Mouse (Mus musculus) cerebellum, postnatal 14 days (tissue): ENCODE results near the gene Sema6b.

Experiments used
- DNase-seq, 2 experiments: peaks; one replicate each; pipeline ENCODE4 v3.0.0; 2021; ENCODE audit warnings: mixed read lengths in 2 of 2

The Sema6b gene

DNA sequence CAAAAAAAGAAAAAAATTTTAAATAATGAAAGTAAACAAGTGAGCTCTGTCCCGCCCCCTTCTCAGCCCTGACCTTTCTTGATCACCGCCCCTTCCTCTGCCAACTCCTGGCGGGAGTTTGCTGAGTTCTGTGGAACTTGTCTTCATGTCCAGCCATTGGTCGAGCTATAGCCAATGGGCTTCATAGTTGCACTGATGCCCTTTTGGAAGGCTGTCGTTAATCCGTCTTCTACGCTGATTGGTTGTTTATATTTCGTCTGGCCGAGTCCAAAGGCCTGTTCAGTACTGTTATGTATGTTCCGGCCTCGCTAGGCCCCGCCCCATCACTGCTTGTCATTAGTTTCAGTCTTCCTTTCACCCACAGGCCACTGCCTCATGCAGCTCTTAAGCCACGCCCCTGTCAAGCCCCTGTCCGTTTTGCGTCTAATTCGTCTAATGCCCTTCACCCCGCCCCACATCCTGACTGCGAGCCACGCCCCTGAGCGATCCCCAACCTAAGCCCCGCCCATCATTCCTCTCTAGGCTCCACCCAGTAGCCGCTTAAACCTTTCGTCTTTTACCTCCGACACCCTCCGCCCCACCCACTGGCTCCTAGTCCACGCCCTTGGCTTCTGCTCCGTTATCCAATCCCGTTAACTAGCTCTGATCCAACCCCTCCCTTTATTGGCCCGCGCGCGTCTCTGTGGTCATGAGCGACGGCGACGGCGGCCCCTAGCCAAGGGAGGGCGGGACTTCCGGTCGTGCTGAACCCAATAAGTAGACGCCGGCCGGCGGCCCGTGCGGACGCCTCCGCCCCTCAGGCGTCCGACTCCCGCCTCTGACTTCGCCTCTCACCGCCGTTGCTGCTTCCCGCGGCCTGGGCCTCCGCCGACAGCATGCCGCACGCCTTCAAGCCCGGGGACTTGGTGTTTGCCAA, 61.0 kb downstream of the Sema6b start, which contains the start of gene Hdgfl2:
Gene Hdgfl2 (plus strand): TSS at position 755 of the 916 bp plus-strand sequence.
- DNase-seq = peak; percentile 100

DNA sequence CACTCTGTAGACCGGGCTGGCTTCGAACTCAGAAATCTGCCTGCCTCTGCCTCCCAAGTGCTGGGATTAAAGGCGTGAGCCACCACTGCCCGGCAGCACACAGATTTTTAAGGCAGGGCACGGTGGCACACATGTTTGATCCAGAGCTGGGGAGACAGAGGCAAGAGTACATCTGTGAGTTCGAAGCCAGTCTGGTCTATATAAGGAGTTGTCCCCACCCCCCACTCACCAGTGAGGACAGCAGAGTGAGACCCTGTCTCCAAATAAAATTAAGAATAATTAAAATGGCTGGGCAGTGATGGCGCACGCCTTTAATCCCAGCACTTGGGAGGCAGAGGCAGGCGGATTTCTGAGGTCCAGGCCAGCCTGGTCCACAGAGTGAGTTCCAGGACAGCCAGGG, 61.8 kb downstream of the Sema6b start:
- DNase-seq = peak; percentile 33 to 37

DNA sequence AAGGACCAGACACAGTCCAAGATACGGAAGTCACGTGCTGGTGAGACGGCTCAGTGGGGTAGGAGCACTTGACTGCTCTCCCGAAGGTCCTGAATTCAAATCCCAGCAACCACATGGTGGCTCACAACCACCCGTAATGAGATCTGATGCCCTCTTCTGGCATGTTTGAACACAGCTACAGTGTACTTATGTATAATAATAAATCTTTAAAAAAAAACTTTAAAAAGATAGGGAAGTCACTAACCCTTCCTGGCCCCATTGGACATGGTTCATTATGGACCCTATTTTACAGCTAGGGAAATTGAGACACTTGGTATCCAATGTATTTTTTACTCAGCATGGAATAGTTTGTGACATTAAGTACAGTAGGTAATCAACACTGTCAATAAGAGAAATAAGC, 62.6 kb downstream of the Sema6b start:
- no peak for DNase-seq

DNA sequence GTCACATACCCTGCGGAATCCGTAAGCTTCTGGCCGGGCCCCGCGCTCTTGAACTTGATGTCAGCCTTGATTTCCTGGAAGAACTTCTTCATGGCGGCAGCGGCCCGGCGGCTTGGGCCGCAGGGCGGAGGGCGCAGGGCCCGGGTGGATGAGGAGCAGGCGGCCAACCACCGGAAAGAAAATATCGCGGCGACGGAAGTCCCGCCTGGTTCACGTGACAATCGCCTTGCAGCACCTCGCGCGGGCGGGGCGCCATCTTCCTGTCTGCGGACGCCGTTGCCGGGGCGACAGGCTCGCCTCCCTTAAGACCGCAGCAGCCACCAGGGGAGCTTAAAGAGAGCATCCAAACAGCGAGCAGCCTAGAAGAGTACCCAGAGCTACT, 65.3 kb downstream of the Sema6b start, which contains the start of gene Ubxn6:
Gene Ubxn6 (minus strand): TSS at position 202 of the 382 bp plus-strand sequence.
- DNase-seq = peak; percentile 98 to 99

DNA sequence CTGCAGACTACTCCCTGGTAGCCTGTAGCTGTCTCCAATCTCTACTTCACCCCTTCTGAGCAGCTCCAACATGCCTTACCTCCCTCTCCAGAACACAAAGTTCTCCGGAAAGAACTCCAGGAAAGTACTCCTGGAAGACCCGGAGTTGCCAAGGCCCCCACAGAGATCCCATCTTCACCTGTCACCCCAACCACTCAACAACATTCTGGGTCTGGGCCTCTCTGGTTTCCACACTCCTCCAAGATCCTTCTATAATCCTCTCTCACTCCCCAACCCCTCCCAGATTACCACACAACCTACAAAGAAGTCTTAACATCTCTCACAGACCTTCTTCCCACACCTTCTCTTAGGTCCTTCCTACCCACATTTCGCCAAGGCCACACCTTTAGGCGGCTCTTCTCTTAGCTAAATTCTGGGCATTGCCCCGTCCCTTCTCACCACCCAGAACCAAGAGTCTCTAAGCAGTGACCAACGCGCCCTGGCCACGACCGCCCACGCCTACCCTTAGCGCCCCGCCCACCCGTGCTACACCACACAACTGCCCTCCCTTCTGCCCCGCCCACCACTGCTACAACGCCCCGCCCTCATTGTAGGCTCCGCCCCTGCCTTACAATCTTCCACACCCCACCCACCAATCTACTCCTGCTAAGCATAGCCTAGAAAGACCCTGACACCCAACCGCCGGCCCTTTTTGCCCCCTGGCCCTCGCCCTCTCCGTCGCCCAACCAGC, 65.9 kb downstream of the Sema6b start:
- DNase-seq = peak; percentile 72 to 82
